Mouse (Mus musculus): Measurements from ENCODE around the gene Tspan18.

DNA sequence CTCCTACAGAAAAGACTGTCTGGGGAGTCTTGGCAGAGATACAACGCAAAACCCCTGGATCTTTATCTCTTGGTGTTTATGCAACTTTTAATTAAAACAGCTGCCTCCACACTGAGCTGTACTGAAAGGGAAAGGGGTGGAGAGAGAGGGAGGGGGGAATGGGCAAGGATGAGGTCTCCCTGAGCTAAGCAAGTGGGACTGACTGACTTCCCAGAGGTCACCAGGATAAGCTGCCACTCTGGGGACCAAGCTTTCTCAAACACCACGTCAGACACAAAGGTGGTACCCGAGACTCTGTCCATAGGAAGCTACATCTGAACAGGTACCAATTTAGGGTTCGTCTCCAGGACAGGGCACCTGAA lies 30.1 kb downstream of the Tspan18 start:
- TF ChIP-seq GATA1 (IDR thresholded peaks at IDR 0.05; ENCODE audit: borderline replicate concordance, low read length) (no peak), FLI1 (IDR thresholded peaks at IDR 0.05; ENCODE audit: low read length) (no peak)
